Mouse (Mus musculus): ENCODE results near the gene Spg7. TPM values are rescaled to one million over a fixed set of nuclear protein-coding genes. Genes with fewer than 3 reads are reported as not detected.
"Not testable (repeated sequence)": the region's sequence is repeated elsewhere in the genome, so short reads cannot be mapped to it uniquely, and the experiment has no call there.

The Spg7 gene
- polyA plus RNA-seq, 1 experiment: 361 TPM

DNA sequence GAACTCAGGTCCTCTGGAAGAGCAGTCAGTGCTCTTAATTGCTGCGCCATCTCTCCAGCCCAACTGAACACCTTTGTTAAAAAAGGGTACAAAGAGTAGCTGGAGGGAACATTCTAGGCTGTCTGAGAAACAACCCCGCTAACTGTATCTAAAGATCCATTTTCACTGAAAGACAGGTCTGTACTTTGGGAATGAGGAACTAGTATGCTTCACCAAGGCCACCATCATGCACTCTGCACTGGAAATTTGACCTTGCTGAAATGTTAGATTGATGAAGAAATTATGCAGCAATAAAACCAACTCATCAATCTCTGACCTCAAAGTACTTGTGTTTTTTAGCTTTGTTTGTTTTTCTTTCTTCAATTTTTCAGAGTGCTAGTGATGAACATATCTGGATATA is 38.5 kb upstream of the Spg7 start:
- whole genome bisulfite sequencing: 93% methylated on average over 2 of the region's 2 CpGs
- Histone ChIP-seq H3K27ac (ENCODE audit: insufficient read depth, low read depth, low read length) (no peak overlapping the region), H3K4me3 (ENCODE audit: insufficient read depth, low read depth, low read length) (no peak overlapping the region), H3K4me1 (ENCODE audit: control insufficient read depth, insufficient read depth, low read length) (peaks cover 6% of the 10 kb centered on the region)
- no peak for TF ChIP-seq POLR2A (IDR thresholded peaks at IDR 0.05; ENCODE audit: insufficient read depth, low read depth, low read length)
- TF ChIP-seq CTCF (IDR thresholded peaks at IDR 0.05; ENCODE audit: insufficient read depth, low read depth, low read length): no peak

DNA sequence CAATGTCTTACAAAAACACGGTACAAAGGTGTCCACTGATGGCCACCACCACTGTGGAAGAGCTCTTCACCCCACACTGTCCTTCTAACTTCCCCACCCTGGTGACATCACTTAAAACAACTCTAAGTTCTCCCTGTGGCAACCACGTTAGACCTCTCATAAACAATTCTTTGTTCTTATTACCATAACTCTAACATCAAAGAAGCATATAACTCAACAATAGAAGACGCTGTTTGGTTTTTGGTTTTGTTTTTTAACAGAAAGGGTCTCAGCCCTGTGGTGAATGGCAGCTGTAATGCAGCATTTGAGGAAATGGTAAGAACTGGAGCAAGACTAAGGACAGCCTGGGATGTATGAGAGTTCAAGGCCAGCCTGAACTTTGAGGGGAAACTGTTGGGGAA is 36.8 kb upstream of the Spg7 start:
- Histone ChIP-seq H3K27ac (ENCODE audit: insufficient read depth, low read depth, low read length) (no peak overlapping the region), H3K4me1 (ENCODE audit: control insufficient read depth, insufficient read depth, low read length) (peaks cover 4% of the 10 kb centered on the region), H3K4me3 (ENCODE audit: insufficient read depth, low read depth, low read length) (no peak overlapping the region)
- TF ChIP-seq CTCF (IDR thresholded peaks at IDR 0.05; ENCODE audit: insufficient read depth, low read depth, low read length) (no peak), POLR2A (IDR thresholded peaks at IDR 0.05; ENCODE audit: insufficient read depth, low read depth, low read length) (no peak)
- 83% methylated on average over 3 of the region's 3 CpGs for WGBS

DNA sequence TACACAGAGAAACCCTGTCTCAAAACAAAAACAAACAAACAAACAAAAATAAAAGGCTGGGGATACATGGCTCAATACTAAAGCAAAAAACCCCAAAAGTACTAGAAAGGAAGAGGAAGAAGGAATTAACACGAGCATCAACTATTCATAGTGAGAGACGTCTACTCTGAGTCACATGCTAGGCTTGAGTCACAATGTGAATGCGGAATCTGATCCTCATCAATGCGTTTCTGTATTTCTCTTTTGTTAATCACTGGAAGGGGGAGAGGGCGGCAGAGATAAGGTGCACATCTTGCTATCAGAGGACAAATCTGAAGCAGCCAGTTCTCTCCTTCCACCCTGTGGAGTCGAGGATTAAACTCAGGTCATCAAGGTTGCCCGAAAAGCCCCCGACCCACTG is 35.0 kb upstream of the Spg7 start:
- 0 out of 2 replicates have a peak, but pooled peaks cover 2% of the 10 kb centered on the region for H3K4me1 ChIP-seq (ENCODE audit: control insufficient read depth, insufficient read depth, low read length)
- 65% methylated on average over 8 of the region's 8 CpGs for WGBS
- H3K27ac ChIP-seq (ENCODE audit: insufficient read depth, low read depth, low read length): no peak overlapping the region
- H3K4me3 ChIP-seq (ENCODE audit: insufficient read depth, low read depth, low read length): no peak overlapping the region
- TF ChIP-seq CTCF (IDR thresholded peaks at IDR 0.05; ENCODE audit: insufficient read depth, low read depth, low read length) (no peak), POLR2A (IDR thresholded peaks at IDR 0.05; ENCODE audit: insufficient read depth, low read depth, low read length) (no peak)

- not testable (repeated sequence) for H3K4me3 ChIP-seq (ENCODE audit: insufficient read depth, low read depth, low read length); H3K27ac ChIP-seq (ENCODE audit: insufficient read depth, low read depth, low read length); H3K4me1 ChIP-seq (ENCODE audit: control insufficient read depth, insufficient read depth, low read length)
- 56% methylated on average over 5 of the region's 5 CpGs for WGBS
These were observed 32.7 kb upstream of the Spg7 start for GRCm38 (mm10) chr8:123030091-123030490.

DNA sequence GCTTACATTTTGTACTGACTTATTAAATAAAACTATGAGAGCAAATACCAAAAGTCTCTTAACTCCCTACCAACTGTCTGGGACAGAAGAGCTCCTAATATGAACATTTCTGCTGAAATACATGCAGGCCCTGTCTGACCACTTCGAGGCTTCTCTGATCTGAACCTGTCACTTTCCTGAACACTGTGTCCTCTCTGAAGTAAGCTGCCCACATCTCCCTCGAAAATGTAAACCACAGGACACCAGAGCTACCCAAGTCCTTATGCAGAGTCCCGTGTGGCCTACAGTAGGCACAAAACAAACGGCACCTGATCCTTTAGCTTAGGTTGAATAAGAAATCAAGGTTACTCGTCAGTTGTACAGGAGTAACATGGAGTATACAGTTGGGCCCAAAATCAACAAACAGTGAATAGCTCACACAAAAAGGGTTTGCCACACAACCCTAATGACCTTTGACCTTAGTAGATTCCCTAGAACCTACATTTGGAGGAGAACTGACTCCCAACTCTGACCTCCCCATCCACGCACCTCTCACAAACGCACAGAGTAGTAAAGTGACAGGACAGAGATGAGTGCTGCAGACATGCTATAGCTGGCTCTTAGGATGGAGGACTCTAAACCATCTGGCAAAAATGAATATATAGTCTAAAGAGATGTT is 31.3 kb upstream of the Spg7 start:
- 84% methylated on average over 7 of the region's 7 CpGs for WGBS
- peaks cover 5% of the 10 kb centered on the region for H3K4me1 ChIP-seq (ENCODE audit: control insufficient read depth, insufficient read depth, low read length)
- H3K27ac ChIP-seq (ENCODE audit: insufficient read depth, low read depth, low read length): no peak overlapping the region
- no peak for TF ChIP-seq CTCF (IDR thresholded peaks at IDR 0.05; ENCODE audit: insufficient read depth, low read depth, low read length)
- H3K4me3 ChIP-seq (ENCODE audit: insufficient read depth, low read depth, low read length): no peak overlapping the region

- Histone ChIP-seq H3K4me3 (ENCODE audit: insufficient read depth, low read depth, low read length) (no peak overlapping the region), H3K4me1 (ENCODE audit: control insufficient read depth, insufficient read depth, low read length) (peaks cover 8% of the 10 kb centered on the region), H3K27ac (ENCODE audit: insufficient read depth, low read depth, low read length) (no peak overlapping the region)
- TF ChIP-seq CTCF (IDR thresholded peaks at IDR 0.05; ENCODE audit: insufficient read depth, low read depth, low read length) (no peak), POLR2A (IDR thresholded peaks at IDR 0.05; ENCODE audit: insufficient read depth, low read depth, low read length) (no peak)
These were observed 30.0 kb upstream of the Spg7 start for GRCm38 (mm10) chr8:123032730-123033129.

- no peak overlapping the region for H3K27ac ChIP-seq (ENCODE audit: insufficient read depth, low read depth, low read length)
- TF ChIP-seq CTCF (IDR thresholded peaks at IDR 0.05; ENCODE audit: insufficient read depth, low read depth, low read length): no peak
- no peak for TF ChIP-seq POLR2A (IDR thresholded peaks at IDR 0.05; ENCODE audit: insufficient read depth, low read depth, low read length)
- peaks cover 8% of the 10 kb centered on the region for H3K4me1 ChIP-seq (ENCODE audit: control insufficient read depth, insufficient read depth, low read length)
- H3K4me3 ChIP-seq (ENCODE audit: insufficient read depth, low read depth, low read length): no peak overlapping the region
These were observed 29.3 kb upstream of the Spg7 start for GRCm38 (mm10) chr8:123033431-123033830.

GRCm38 (mm10) chr8:123034171-123034570 is 28.6 kb upstream of the Spg7 start:
- TF ChIP-seq CTCF (IDR thresholded peaks at IDR 0.05; ENCODE audit: insufficient read depth, low read depth, low read length) (no peak), POLR2A (IDR thresholded peaks at IDR 0.05; ENCODE audit: insufficient read depth, low read depth, low read length) (no peak)
- Histone ChIP-seq H3K4me3 (ENCODE audit: insufficient read depth, low read depth, low read length) (no peak overlapping the region), H3K27ac (ENCODE audit: insufficient read depth, low read depth, low read length) (no peak overlapping the region), H3K4me1 (ENCODE audit: control insufficient read depth, insufficient read depth, low read length) (peaks cover 8% of the 10 kb centered on the region)
- 71% methylated on average over 6 of the region's 6 CpGs for WGBS

GRCm38 (mm10) chr8:123036956-123037355 is 25.8 kb upstream of the Spg7 start:
- Histone ChIP-seq H3K4me1 (ENCODE audit: control insufficient read depth, insufficient read depth, low read length) (peaks cover 12% of the 10 kb centered on the region), H3K27ac (ENCODE audit: insufficient read depth, low read depth, low read length) (no peak overlapping the region), H3K4me3 (ENCODE audit: insufficient read depth, low read depth, low read length) (no peak overlapping the region)
- WGBS: 33% methylated on average over 3 of the region's 3 CpGs
- TF ChIP-seq POLR2A (IDR thresholded peaks at IDR 0.05; ENCODE audit: insufficient read depth, low read depth, low read length): no peak
- no peak for TF ChIP-seq CTCF (IDR thresholded peaks at IDR 0.05; ENCODE audit: insufficient read depth, low read depth, low read length)

GRCm38 (mm10) chr8:123037487-123037886 is 25.3 kb upstream of the Spg7 start:
- Histone ChIP-seq H3K27ac (ENCODE audit: insufficient read depth, low read depth, low read length) (no peak overlapping the region), H3K4me3 (ENCODE audit: insufficient read depth, low read depth, low read length) (no peak overlapping the region), H3K4me1 (ENCODE audit: control insufficient read depth, insufficient read depth, low read length) (peaks cover 12% of the 10 kb centered on the region)
- 77% methylated on average over 11 of the region's 11 CpGs for WGBS
- no peak for TF ChIP-seq CTCF (IDR thresholded peaks at IDR 0.05; ENCODE audit: insufficient read depth, low read depth, low read length)
- no peak for TF ChIP-seq POLR2A (IDR thresholded peaks at IDR 0.05; ENCODE audit: insufficient read depth, low read depth, low read length)

Measured in olfactory bulb, adult 2 months (tissue).